Mouse (Mus musculus): ENCODE data around the gene Pdyn. TPM values are rescaled to one million over a fixed set of nuclear protein-coding genes. Genes with fewer than 3 reads are reported as not detected.

The Pdyn gene
- polyA plus RNA-seq (2014; fragmentation: Nextera tagmentation; extraction: Ambion mirVana), result 0.52 and 0.72 TPM in 2 replicates

DNA sequence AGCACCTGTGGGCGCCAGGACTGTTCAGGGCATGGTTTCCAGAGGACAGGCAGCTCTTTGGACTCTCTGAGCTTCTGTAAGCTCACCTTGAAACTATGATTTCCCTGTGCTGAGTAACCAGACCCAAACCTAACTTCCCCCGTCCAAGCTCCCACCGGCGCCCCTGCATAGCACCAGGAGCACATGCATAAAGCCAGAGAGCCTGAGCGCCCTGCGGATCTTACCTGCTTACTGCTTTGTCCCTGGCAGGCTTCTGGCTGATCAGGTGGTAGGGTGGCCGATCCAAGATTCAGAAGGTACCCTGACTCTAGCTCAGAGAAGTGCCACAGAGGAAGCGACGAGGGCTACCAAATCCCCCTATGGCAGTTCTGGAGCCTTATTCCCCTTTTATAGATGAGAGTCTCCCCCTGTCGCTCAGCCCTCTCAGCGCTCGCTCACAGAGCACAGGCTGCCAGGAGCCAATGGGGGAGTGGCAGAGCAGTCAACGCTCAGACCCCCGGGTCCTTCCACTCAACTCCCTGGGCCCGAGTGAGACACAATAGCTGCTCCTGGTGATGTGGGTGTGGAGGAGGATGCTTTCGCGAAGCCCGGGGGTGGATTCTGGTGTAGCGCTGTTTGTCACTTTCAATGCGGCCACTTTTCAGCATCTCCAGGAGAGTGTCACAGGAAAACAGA lies at the start of gene Pdyn:
Gene Pdyn, minus strand, starts transcription at position 361 of the 675 bp plus-strand sequence.
- H3K4me3 ChIP-seq (ENCODE audit: low read depth, low read length), result no peak within 1 kb of the TSS
- H3K9me3 ChIP-seq (ENCODE audit: control insufficient read depth, low read length), result no peaks in the 10 kb centered on the region
- no peak within 1 kb of the TSS for H3K27ac ChIP-seq (ENCODE audit: low read depth)
- peaks cover 38% of the 10 kb centered on the region for H3K27me3 ChIP-seq (replicated peaks; ENCODE audit: control insufficient read depth, insufficient read depth, low read length)
- no peak for ATAC-seq (replicated peaks; ENCODE audit: low FRiP score, low TSS enrichment, low read depth)
- 12% methylated on average over 20 of the region's 20 CpGs for WGBS
- no peaks in the 10 kb centered on the region for H3K4me1 ChIP-seq (replicated peaks; ENCODE audit: control insufficient read depth, insufficient read depth, low read length)
- H3K9ac ChIP-seq (ENCODE audit: low read length), result no peak within 1 kb of the TSS
- no peaks in the 10 kb centered on the region for H3K36me3 ChIP-seq (ENCODE audit: control insufficient read depth, insufficient read depth, low read length)
- no peak within 1 kb of the TSS for H3K4me2 ChIP-seq (ENCODE audit: low read length)
- no peak for DNase-seq (ENCODE audit: low spot score)

DNA sequence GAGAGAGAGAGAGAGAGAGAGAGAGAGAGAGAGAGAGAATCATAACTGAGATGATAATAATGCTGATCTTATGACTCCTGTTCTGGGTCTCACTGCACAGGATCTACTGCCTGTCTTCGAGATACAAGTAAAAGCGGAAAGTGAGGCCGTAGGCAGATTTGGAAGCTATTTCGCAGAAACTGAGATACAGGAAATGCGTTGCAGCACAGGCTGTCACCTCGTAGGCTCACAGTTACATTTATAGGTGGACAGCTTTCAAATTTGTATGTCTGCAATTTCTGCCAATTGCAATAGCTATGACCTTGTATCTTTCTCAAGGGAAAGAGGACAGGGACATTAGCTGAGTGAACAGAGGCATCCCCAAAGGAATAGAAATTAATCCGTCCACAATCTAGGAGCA lies 42.4 kb upstream of the Pdyn start:
- Histone ChIP-seq H3K9ac (ENCODE audit: low read length) (no peak overlapping the region), H3K4me1 (replicated peaks; ENCODE audit: control insufficient read depth, insufficient read depth, low read length) (no peaks in the 10 kb centered on the region), H3K9me3 (ENCODE audit: control insufficient read depth, low read length) (no peaks in the 10 kb centered on the region), H3K27me3 (replicated peaks; ENCODE audit: control insufficient read depth, insufficient read depth, low read length) (no peaks in the 10 kb centered on the region), H3K27ac (ENCODE audit: low read depth) (no peak overlapping the region), H3K4me2 (ENCODE audit: low read length) (no peak overlapping the region), H3K36me3 (ENCODE audit: control insufficient read depth, insufficient read depth, low read length) (no peaks in the 10 kb centered on the region), H3K4me3 (ENCODE audit: low read depth, low read length) (no peak overlapping the region)
- WGBS, result 84% methylated on average over 7 of the region's 7 CpGs
- no peak for ATAC-seq (replicated peaks; ENCODE audit: low FRiP score, low TSS enrichment, low read depth)
- no peak for DNase-seq (ENCODE audit: low spot score)

DNA sequence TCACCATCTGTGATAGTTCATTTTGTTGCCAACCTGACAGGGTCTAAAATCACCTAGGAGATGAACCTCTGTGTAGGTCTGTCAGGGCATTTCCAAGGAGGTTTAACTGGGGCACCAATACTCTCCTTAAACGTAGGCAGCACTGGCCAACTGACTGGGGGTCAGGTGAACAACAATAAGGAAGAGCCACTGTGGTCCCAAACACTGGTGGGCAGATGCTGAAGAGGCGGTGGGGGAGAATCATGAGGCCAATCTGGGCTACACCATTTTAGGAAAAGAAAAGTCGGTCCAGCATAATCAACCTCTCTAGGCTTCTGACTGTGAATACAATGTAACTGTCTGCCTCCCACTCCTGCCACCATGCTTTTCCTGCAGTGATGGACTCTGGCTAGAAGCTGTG lies 40.9 kb upstream of the Pdyn start:
- H3K4me2 ChIP-seq (ENCODE audit: low read length), result no peak overlapping the region
- no peaks in the 10 kb centered on the region for H3K27me3 ChIP-seq (replicated peaks; ENCODE audit: control insufficient read depth, insufficient read depth, low read length)
- WGBS, result 81% methylated on average over 3 of the region's 3 CpGs
- no peaks in the 10 kb centered on the region for H3K36me3 ChIP-seq (ENCODE audit: control insufficient read depth, insufficient read depth, low read length)
- H3K27ac ChIP-seq (ENCODE audit: low read depth), result no peak overlapping the region
- ATAC-seq (replicated peaks; ENCODE audit: low FRiP score, low TSS enrichment, low read depth), result no peak
- H3K9ac ChIP-seq (ENCODE audit: low read length), result no peak overlapping the region
- no peaks in the 10 kb centered on the region for H3K4me1 ChIP-seq (replicated peaks; ENCODE audit: control insufficient read depth, insufficient read depth, low read length)
- DNase-seq (ENCODE audit: low spot score), result no peak
- no peaks in the 10 kb centered on the region for H3K9me3 ChIP-seq (ENCODE audit: control insufficient read depth, low read length)
- H3K4me3 ChIP-seq (ENCODE audit: low read depth, low read length), result no peak overlapping the region

GRCm38 (mm10) chr2:129734031-129734430 lies 34.4 kb upstream of the Pdyn start:
- WGBS, result 74% methylated on average over 8 of the region's 8 CpGs
- H3K9me3 ChIP-seq (ENCODE audit: control insufficient read depth, low read length), result no peaks in the 10 kb centered on the region
- H3K4me2 ChIP-seq (ENCODE audit: low read length), result no peak overlapping the region
- no peaks in the 10 kb centered on the region for H3K4me1 ChIP-seq (replicated peaks; ENCODE audit: control insufficient read depth, insufficient read depth, low read length)
- H3K4me3 ChIP-seq (ENCODE audit: low read depth, low read length), result no peak overlapping the region
- H3K9ac ChIP-seq (ENCODE audit: low read length), result no peak overlapping the region
- H3K27ac ChIP-seq (ENCODE audit: low read depth), result no peak overlapping the region
- H3K27me3 ChIP-seq (replicated peaks; ENCODE audit: control insufficient read depth, insufficient read depth, low read length), result no peaks in the 10 kb centered on the region
- DNase-seq (ENCODE audit: low spot score), result no peak
- ATAC-seq (replicated peaks; ENCODE audit: low FRiP score, low TSS enrichment, low read depth), result no peak
- no peaks in the 10 kb centered on the region for H3K36me3 ChIP-seq (ENCODE audit: control insufficient read depth, insufficient read depth, low read length)

DNA sequence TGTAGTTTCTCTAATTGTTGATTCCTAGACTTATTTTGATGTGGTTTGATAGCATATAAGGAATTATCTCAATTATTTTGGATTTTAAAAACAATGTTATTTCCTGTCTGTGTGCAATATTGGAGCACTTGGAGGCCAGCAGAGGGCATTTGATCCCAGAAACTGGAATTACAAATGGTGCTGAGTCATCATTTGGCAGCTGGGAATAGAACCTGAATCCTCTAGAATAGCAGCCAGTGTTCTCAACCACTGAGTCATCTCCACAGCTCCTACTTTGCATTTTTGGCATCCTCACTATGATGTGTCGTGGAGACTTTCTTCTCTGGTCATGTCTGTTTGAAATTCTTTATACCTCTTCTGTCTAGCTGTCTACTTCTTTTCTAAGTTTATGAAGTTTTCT lies 30.0 kb upstream of the Pdyn start:
- Histone ChIP-seq H3K4me2 (ENCODE audit: low read length) (no peak overlapping the region), H3K36me3 (ENCODE audit: control insufficient read depth, insufficient read depth, low read length) (no peaks in the 10 kb centered on the region), H3K4me3 (ENCODE audit: low read depth, low read length) (no peak overlapping the region), H3K9ac (ENCODE audit: low read length) (no peak overlapping the region), H3K27me3 (replicated peaks; ENCODE audit: control insufficient read depth, insufficient read depth, low read length) (no peaks in the 10 kb centered on the region), H3K4me1 (replicated peaks; ENCODE audit: control insufficient read depth, insufficient read depth, low read length) (no peaks in the 10 kb centered on the region), H3K9me3 (ENCODE audit: control insufficient read depth, low read length) (no peaks in the 10 kb centered on the region), H3K27ac (ENCODE audit: low read depth) (no peak overlapping the region)
- ATAC-seq (replicated peaks; ENCODE audit: low FRiP score, low TSS enrichment, low read depth) (no peak), DNase-seq (ENCODE audit: low spot score) (no peak)
- 94% methylated on average over 1 of the region's 1 CpGs for WGBS

DNA sequence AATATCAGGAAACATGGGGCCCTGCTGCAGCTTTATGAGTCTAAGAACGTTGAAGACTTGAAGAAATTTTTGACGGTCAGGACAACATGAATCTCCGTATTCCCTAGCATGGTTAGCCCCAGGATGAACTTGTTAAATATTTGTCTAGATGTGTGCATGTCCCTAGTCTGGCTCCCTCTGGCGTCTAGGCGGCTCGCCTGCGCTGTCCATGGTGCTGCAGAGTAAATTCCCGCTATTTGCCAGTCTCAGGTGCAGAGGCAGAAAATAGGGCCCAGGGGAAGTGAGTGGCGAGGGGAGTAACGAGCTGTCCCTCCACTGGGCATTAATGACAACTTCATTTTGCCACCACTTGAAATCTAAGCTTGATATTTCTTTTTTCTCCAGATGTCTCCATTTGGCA lies 16.0 kb upstream of the Pdyn start:
- H3K9me3 ChIP-seq (ENCODE audit: control insufficient read depth, low read length), result no peaks in the 10 kb centered on the region
- WGBS, result 19% methylated on average over 10 of the region's 10 CpGs
- DNase-seq (ENCODE audit: low spot score), result peak; percentile 93
- ATAC-seq (replicated peaks; ENCODE audit: low FRiP score, low TSS enrichment, low read depth), result no peak
- H3K4me1 ChIP-seq (replicated peaks; ENCODE audit: control insufficient read depth, insufficient read depth, low read length), result no peaks in the 10 kb centered on the region
- H3K4me2 ChIP-seq (ENCODE audit: low read length), result no peak overlapping the region
- no peak overlapping the region for H3K27ac ChIP-seq (ENCODE audit: low read depth)
- no peak overlapping the region for H3K4me3 ChIP-seq (ENCODE audit: low read depth, low read length)
- H3K36me3 ChIP-seq (ENCODE audit: control insufficient read depth, insufficient read depth, low read length), result no peaks in the 10 kb centered on the region
- H3K27me3 ChIP-seq (replicated peaks; ENCODE audit: control insufficient read depth, insufficient read depth, low read length), result no peaks in the 10 kb centered on the region
- no peak overlapping the region for H3K9ac ChIP-seq (ENCODE audit: low read length)

DNA sequence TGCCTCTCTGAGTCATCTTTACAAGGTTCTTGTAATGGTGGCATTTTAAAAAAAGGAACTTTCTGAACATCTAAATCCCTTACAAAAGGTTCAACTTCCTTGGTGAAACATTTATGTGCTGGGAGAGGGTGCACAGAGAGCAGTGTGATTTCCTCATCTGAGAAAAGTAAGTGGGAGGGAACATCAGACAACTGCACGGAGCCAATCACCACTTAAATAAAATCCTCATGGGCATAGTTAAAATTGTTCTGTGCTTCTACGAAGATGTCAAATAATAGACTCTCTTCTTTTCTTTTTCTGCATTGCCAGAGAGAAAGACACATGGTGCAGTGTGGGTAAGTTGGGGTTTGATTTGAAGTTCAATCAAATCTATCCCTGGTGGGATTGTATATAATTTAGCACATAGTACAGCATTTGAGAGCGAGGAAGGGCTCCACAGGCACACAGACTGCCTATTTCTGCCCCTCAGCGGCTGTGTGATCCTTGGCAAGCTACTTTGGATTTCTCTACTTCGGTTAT lies 13.4 kb upstream of the Pdyn start:
- no peaks in the 10 kb centered on the region for H3K9me3 ChIP-seq (ENCODE audit: control insufficient read depth, low read length)
- ATAC-seq (replicated peaks; ENCODE audit: low FRiP score, low TSS enrichment, low read depth), result no peak
- H3K4me1 ChIP-seq (replicated peaks; ENCODE audit: control insufficient read depth, insufficient read depth, low read length), result no peaks in the 10 kb centered on the region
- H3K27ac ChIP-seq (ENCODE audit: low read depth), result no peak overlapping the region
- H3K4me3 ChIP-seq (ENCODE audit: low read depth, low read length), result no peak overlapping the region
- 75% methylated on average over 5 of the region's 5 CpGs for WGBS
- H3K4me2 ChIP-seq (ENCODE audit: low read length), result no peak overlapping the region
- H3K27me3 ChIP-seq (replicated peaks; ENCODE audit: control insufficient read depth, insufficient read depth, low read length), result no peaks in the 10 kb centered on the region
- H3K36me3 ChIP-seq (ENCODE audit: control insufficient read depth, insufficient read depth, low read length), result no peaks in the 10 kb centered on the region
- DNase-seq (ENCODE audit: low spot score), result no peak
- no peak overlapping the region for H3K9ac ChIP-seq (ENCODE audit: low read length)

DNA sequence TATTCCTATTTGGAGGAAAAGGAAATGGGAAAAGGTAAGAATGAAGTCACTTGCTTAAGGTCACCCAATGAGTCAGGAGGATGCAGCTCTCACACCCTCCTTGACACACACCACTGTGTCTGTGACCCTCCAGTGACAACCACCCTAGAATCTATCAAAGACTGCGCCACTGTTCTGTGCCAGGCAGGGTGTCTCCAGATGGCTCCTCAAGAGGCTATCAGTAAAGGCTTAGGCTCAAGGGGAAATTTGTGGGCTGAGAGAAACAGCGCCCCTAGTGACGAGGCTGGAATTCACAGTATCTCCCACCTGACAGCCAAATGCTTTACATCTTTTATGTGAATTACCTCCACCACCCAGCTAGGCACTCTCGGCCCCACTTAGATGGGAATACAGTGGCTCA lies 3.6 kb downstream of the Pdyn start:
- Histone ChIP-seq H3K36me3 (ENCODE audit: control insufficient read depth, insufficient read depth, low read length) (no peaks in the 10 kb centered on the region), H3K4me3 (ENCODE audit: low read depth, low read length) (no peak overlapping the region), H3K9ac (ENCODE audit: low read length) (no peak overlapping the region), H3K4me1 (replicated peaks; ENCODE audit: control insufficient read depth, insufficient read depth, low read length) (no peaks in the 10 kb centered on the region), H3K4me2 (ENCODE audit: low read length) (no peak overlapping the region), H3K27me3 (replicated peaks; ENCODE audit: control insufficient read depth, insufficient read depth, low read length) (peaks cover 35% of the 10 kb centered on the region), H3K27ac (ENCODE audit: low read depth) (no peak overlapping the region), H3K9me3 (ENCODE audit: control insufficient read depth, low read length) (no peaks in the 10 kb centered on the region)
- peak; percentile 75 for DNase-seq (ENCODE audit: low spot score)
- 10% methylated on average over 4 of the region's 4 CpGs for WGBS
- ATAC-seq (replicated peaks; ENCODE audit: low FRiP score, low TSS enrichment, low read depth), result no peak

DNA sequence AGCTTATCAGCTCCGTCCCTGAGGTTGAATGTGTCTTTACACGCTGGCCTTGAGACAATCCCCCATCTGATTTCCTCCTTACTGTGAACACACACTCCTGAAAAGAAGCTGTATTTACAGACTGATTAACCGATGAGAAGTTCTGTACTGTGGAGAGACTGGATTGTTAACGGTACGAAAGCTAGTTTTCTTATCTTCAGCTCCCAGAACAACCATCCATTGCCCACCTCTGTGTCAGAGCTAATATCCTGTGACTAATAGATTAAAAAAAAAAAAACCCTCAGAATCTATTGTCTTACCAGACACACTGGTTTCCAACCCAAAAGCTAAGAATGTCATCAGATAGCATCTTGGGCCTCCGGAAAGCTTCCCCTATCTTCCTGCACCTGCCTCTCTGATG lies 5.3 kb downstream of the Pdyn start:
- H3K4me1 ChIP-seq (replicated peaks; ENCODE audit: control insufficient read depth, insufficient read depth, low read length), result no peaks in the 10 kb centered on the region
- H3K4me3 ChIP-seq (ENCODE audit: low read depth, low read length), result no peak overlapping the region
- H3K27ac ChIP-seq (ENCODE audit: low read depth), result no peak overlapping the region
- no peaks in the 10 kb centered on the region for H3K36me3 ChIP-seq (ENCODE audit: control insufficient read depth, insufficient read depth, low read length)
- ATAC-seq (replicated peaks; ENCODE audit: low FRiP score, low TSS enrichment, low read depth) (no peak), DNase-seq (ENCODE audit: low spot score) (no peak)
- H3K4me2 ChIP-seq (ENCODE audit: low read length), result no peak overlapping the region
- H3K9me3 ChIP-seq (ENCODE audit: control insufficient read depth, low read length), result no peaks in the 10 kb centered on the region
- WGBS, result 66% methylated on average over 6 of the region's 6 CpGs
- H3K9ac ChIP-seq (ENCODE audit: low read length), result no peak overlapping the region
- H3K27me3 ChIP-seq (replicated peaks; ENCODE audit: control insufficient read depth, insufficient read depth, low read length), result peaks cover 18% of the 10 kb centered on the region

Measured in intestine, embryonic 14.5 days (tissue).